Mouse (Mus musculus) neural tube, embryonic 12.5 days (tissue): Measurements from ENCODE around the gene Rbm41. TPM values are rescaled to one million over a fixed set of nuclear protein-coding genes. Genes with fewer than 3 reads are reported as not detected.

ENCODE experiments used
- ATAC-seq: fragments of 200-750 bp; cut with Nextera tagmentation; 2 replicates; pipeline ENCODE4 v1.8.0; 2017; ENCODE audit warnings: low read depth, mild to moderate bottlenecking, moderate TSS enrichment, moderate library complexity; ENCODE audit not compliant: low FRiP score
- H3K27ac ChIP-seq: fragments of 300-500 bp; sonication (generic); 2 replicates; pipeline ENCODE4 v1.5.1; 2016
- H3K27me3 ChIP-seq: fragments of 300-500 bp; sonication (generic); replicated peaks from 2 replicates; pipeline ENCODE4 v1.6.1; 2016; ENCODE audit warnings: mild to moderate bottlenecking
- H3K36me3 ChIP-seq: fragments of 300-500 bp; sonication (generic); 2 replicates; pipeline ENCODE4 v1.6.1; 2016; ENCODE audit warnings: mild to moderate bottlenecking
- H3K4me1 ChIP-seq: fragments of 300-500 bp; sonication (generic); 2 replicates; pipeline ENCODE4 v1.6.1; 2016
- H3K4me2 ChIP-seq: fragments of 300-500 bp; sonication (generic); replicated peaks from 2 replicates; pipeline ENCODE4 v1.6.1; 2016; ENCODE audit warnings: mild to moderate bottlenecking
- H3K4me3 ChIP-seq: fragments of 300-500 bp; sonication (generic); 2 replicates; pipeline ENCODE4 v1.5.1; 2016
- H3K9ac ChIP-seq: fragments of 300-500 bp; sonication (generic); 2 replicates; pipeline ENCODE4 v1.6.1; 2016; ENCODE audit warnings: mild to moderate bottlenecking
- H3K9me3 ChIP-seq: fragments of 300-500 bp; sonication (generic); 2 replicates; pipeline ENCODE4 v1.6.1; 2016; ENCODE audit warnings: mild to moderate bottlenecking
- WGBS: fragments of 180-500 bp; shearing (Covaris S2); methylation state at CpG from one replicate; pipeline ENCODE4 v1.1.7; 2016; 5-methylcytosine and 5-hydroxymethylcytosine counted together
- polyA plus RNA-seq: library from polyadenylated mRNA; unstranded; fragments of >200 nt; fragmentation: Nextera tagmentation; extraction: Ambion mirVana; gene quantifications from 2 replicates; pipeline ENCODE4 v1.2.1, GENCODE M21; 2016

The Rbm41 gene
- polyA plus RNA-seq, result 6.8 and 7.4 TPM in 2 replicates

DNA sequence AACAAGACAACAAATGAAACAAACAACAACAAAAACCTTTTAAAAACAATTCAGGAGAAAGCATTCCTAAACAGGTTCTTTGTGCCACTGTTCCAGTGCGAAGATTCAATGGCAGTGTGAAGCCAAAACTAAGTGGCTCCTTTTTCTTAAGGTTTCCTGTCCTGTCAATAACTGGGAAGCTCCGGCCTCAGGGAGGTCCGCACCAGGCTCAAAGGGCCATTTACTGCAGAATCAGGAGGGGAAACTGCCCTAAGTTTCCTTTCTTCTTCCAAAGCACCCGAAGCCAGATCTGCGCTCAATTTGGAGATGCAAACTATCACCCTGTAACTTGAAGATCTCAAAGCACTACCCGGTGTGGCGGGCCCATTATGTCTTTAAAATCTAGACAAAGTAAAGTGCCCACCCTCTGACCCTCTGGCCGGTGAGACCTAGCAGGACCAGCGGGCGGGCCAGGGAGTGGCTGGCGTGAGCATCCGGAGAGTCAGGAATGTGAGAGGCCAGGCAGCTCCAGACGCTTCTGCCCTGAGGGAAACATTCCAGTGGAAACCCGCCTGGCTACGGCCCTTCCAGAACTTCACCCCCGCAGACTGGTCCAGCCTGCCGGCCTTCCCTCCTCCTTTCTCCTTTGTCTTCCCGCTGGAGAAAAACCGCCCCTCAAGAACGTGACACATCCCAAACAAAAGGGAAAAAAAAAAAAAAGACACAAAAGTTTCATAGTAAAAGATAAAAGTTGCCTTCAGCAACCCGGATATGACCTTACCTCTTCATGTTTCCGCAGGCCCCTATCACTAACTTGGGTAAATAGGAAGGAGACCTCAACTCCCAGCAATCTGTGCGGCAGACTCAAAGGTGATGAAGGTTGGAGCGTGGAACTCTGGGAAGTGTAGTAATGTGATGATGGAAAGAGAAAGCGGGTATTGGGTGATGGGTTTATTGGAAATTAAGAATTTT lies at the start of gene Rbm41:
Gene Rbm41, minus strand, starts transcription at position 856 of the 951 bp plus-strand sequence.
- H3K27me3 ChIP-seq, result no peaks in the 10 kb centered on the region
- peak; percentile 91 for ATAC-seq
- peaks cover 3% of the 10 kb centered on the region; the same call in 1 of the 2 replicates for H3K36me3 ChIP-seq
- peak within 1 kb of the TSS; percentile 59 for H3K9ac ChIP-seq
- no peaks in the 10 kb centered on the region for H3K4me1 ChIP-seq
- no peak within 1 kb of the TSS for H3K27ac ChIP-seq
- WGBS, result 14% methylated on average over 25 of the region's 25 CpGs
- peak within 1 kb of the TSS; percentile 54 for H3K4me2 ChIP-seq
- H3K9me3 ChIP-seq, result no peaks in the 10 kb centered on the region
- peak within 1 kb of the TSS; percentile 44 for H3K4me3 ChIP-seq

DNA sequence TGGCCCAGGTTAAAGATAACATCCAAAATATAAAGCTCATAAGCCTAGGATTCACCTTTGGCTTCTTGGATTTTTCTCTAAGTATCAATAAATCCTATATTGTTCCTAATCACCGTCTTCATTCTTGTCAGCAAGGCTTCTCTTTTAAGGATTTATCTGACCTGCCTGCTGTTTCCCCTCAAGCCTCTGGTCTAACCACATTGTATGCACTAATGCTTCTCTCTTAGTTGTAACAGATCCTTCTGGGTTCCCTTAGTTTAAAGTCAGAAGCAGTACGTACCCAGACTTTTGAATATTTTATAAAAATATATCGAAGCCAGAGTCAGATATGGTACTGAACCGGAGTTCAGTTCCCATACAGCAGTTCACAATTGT lies 283 bp upstream of the Rbm41 start:
- H3K9me3 ChIP-seq, result no peaks in the 10 kb centered on the region
- no peak overlapping the region for H3K9ac ChIP-seq
- H3K4me3 ChIP-seq, result no peak overlapping the region
- H3K27me3 ChIP-seq, result no peaks in the 10 kb centered on the region
- peak; percentile 58; the same call in 1 of the 2 replicates for ATAC-seq
- 82% methylated on average over 4 of the region's 4 CpGs for WGBS
- no peaks in the 10 kb centered on the region for H3K36me3 ChIP-seq
- H3K27ac ChIP-seq, result no peak overlapping the region
- H3K4me1 ChIP-seq, result no peaks in the 10 kb centered on the region
- H3K4me2 ChIP-seq, result no peak overlapping the region

DNA sequence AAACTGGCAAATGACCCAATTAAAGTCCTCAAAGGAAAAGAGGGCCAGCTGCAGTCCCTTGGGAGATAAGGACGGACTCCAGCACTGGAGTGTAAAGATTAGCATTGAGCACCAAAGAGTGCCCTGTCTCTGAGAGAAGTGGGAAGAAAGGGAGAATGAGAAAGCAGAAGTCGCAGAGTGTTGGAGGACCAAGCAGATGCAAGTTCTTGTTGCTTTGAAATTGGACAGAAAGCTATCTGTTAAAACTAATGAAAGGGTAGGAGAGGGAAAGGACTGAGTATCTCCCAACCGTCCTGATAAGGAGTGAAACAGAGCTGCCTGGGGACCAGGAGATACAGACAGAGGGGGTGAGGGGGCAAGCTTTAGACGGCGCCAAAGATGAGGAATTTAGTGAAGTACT lies 16.3 kb downstream of the Rbm41 start:
- H3K4me3 ChIP-seq, result no peak overlapping the region
- no peak overlapping the region for H3K27ac ChIP-seq
- H3K4me2 ChIP-seq, result no peak overlapping the region
- 87% methylated on average over 5 of the region's 5 CpGs for WGBS
- H3K4me1 ChIP-seq, result no peaks in the 10 kb centered on the region
- no peaks in the 10 kb centered on the region for H3K9me3 ChIP-seq
- no peaks in the 10 kb centered on the region for H3K27me3 ChIP-seq
- ATAC-seq, result no peak
- H3K9ac ChIP-seq, result no peak overlapping the region
- H3K36me3 ChIP-seq, result no peaks in the 10 kb centered on the region

GRCm38 (mm10) chrX:139933507-139933906 lies 64.9 kb downstream of the Rbm41 start:
- no peak overlapping the region for H3K9ac ChIP-seq
- no peak overlapping the region for H3K27ac ChIP-seq
- H3K4me2 ChIP-seq, result no peak overlapping the region
- H3K4me3 ChIP-seq, result no peak overlapping the region
- no peaks in the 10 kb centered on the region for H3K36me3 ChIP-seq
- ATAC-seq, result no peak
- H3K4me1 ChIP-seq, result no peaks in the 10 kb centered on the region
- H3K27me3 ChIP-seq, result no peaks in the 10 kb centered on the region
- H3K9me3 ChIP-seq, result no peaks in the 10 kb centered on the region
- WGBS, result 93% methylated on average over 1 of the region's 1 CpGs

GRCm38 (mm10) chrX:139932472-139932871 lies 65.9 kb downstream of the Rbm41 start:
- no peak overlapping the region for H3K27ac ChIP-seq
- H3K27me3 ChIP-seq, result no peaks in the 10 kb centered on the region
- no peaks in the 10 kb centered on the region for H3K4me1 ChIP-seq
- H3K9ac ChIP-seq, result no peak overlapping the region
- no peak overlapping the region for H3K4me2 ChIP-seq
- 74% methylated on average over 3 of the region's 3 CpGs for WGBS
- no peaks in the 10 kb centered on the region for H3K9me3 ChIP-seq
- H3K36me3 ChIP-seq, result no peaks in the 10 kb centered on the region
- no peak overlapping the region for H3K4me3 ChIP-seq
- ATAC-seq, result no peak

- WGBS, result 91% methylated on average over 4 of the region's 4 CpGs
- Histone ChIP-seq H3K4me2 (no peak overlapping the region), H3K9ac (no peak overlapping the region), H3K27me3 (no peaks in the 10 kb centered on the region), H3K27ac (no peak overlapping the region), H3K4me3 (no peak overlapping the region), H3K36me3 (no peaks in the 10 kb centered on the region), H3K9me3 (no peaks in the 10 kb centered on the region), H3K4me1 (no peaks in the 10 kb centered on the region)
- no peak for ATAC-seq
These were observed 77.8 kb downstream of the Rbm41 start for GRCm38 (mm10) chrX:139920572-139920971.

GRCm38 (mm10) chrX:139891387-139891786 lies 107.0 kb downstream of the Rbm41 start:
- WGBS, result 68% methylated on average over 1 of the region's 1 CpGs
- no peaks in the 10 kb centered on the region for H3K9me3 ChIP-seq
- no peaks in the 10 kb centered on the region for H3K27me3 ChIP-seq
- H3K9ac ChIP-seq, result no peak overlapping the region
- no peak for ATAC-seq
- H3K4me2 ChIP-seq, result no peak overlapping the region
- no peaks in the 10 kb centered on the region for H3K4me1 ChIP-seq
- no peak overlapping the region for H3K4me3 ChIP-seq
- H3K36me3 ChIP-seq, result no peaks in the 10 kb centered on the region
- no peak overlapping the region for H3K27ac ChIP-seq

DNA sequence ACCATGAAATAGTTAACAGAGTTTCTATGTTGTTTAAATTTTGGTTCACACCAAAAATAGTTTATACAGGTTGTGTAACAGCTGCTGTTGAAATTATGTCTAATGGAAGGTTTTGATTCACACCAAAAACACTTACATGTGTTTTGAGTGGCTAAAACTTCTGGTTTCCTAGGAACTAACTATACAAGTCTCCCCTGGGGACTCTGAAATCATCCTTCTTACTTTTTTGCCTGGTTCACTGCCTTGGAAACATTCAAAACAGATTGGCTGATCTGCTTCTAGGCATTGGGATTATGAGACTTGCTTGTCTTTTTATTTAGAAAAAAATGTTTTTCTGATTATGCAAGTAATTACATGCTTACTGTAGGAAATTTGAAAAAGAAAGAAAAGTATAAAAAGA lies 115.2 kb downstream of the Rbm41 start:
- Histone ChIP-seq H3K4me3 (no peak overlapping the region), H3K36me3 (no peaks in the 10 kb centered on the region), H3K9ac (no peak overlapping the region), H3K27me3 (no peaks in the 10 kb centered on the region), H3K9me3 (no peaks in the 10 kb centered on the region), H3K4me2 (no peak overlapping the region), H3K27ac (no peak overlapping the region), H3K4me1 (no peaks in the 10 kb centered on the region)
- ATAC-seq, result no peak

DNA sequence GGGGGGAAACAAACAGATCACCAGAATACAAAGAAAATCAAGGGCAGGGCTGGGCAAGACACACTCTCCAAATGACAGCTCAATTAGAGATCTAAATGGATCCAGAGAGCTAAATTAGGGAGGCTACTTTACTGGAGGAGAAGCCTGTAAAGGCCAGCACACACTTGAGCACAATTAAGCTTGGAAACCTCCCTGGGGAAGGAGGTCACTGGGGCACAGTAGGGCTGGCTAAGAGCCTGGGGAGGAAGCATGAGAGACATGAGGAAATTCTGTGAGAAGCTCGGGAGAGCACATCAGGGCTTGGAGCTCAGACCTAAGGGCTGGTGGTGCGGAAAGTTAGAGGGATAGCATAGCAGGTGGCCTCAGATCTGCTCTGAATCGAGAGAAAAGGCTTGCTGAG lies 120.5 kb downstream of the Rbm41 start:
- Histone ChIP-seq H3K4me1 (no peaks in the 10 kb centered on the region), H3K4me2 (no peak overlapping the region), H3K36me3 (no peaks in the 10 kb centered on the region), H3K4me3 (no peak overlapping the region), H3K9ac (no peak overlapping the region), H3K27ac (no peak overlapping the region), H3K27me3 (no peaks in the 10 kb centered on the region), H3K9me3 (no peaks in the 10 kb centered on the region)
- 30% methylated on average over 3 of the region's 3 CpGs for WGBS
- ATAC-seq, result no peak

DNA sequence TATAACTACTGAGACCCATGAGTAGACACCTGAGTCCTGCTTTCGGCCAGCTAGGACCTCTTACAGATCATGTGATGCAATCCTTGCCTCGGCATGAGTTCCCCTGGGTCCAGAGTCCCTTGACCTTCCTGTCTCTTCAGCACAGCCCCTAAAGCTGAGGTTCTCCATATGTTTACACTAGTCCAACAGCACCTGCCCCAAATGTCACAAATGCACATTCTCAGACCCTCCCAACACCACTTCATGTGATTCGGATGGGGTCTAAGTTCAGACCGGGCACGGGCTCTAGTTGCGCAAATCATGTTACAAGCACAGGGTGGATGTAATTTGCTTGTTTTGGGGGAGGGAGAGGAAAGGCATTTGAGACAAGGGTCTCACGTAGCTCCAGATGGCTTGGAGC lies 121.3 kb downstream of the Rbm41 start:
- Histone ChIP-seq H3K27me3 (no peaks in the 10 kb centered on the region), H3K36me3 (no peaks in the 10 kb centered on the region), H3K9ac (no peak overlapping the region), H3K9me3 (no peaks in the 10 kb centered on the region), H3K4me3 (no peak overlapping the region), H3K27ac (no peak overlapping the region), H3K4me2 (no peak overlapping the region), H3K4me1 (no peaks in the 10 kb centered on the region)
- WGBS, result 86% methylated on average over 7 of the region's 7 CpGs
- ATAC-seq, result no peak

- no peaks in the 10 kb centered on the region for H3K9me3 ChIP-seq
- no peaks in the 10 kb centered on the region for H3K4me1 ChIP-seq
- no peaks in the 10 kb centered on the region for H3K36me3 ChIP-seq
- peak within 1 kb of the TSS; percentile 59 for H3K4me3 ChIP-seq
- ATAC-seq, result peak; percentile 93
- H3K9ac ChIP-seq, result peak within 1 kb of the TSS; percentile 58
- no peaks in the 10 kb centered on the region for H3K27me3 ChIP-seq
- 24% methylated on average over 75 of the region's 87 CpGs for WGBS
- peak within 1 kb of the TSS; percentile 67 for H3K4me2 ChIP-seq
- H3K27ac ChIP-seq, result no peak within 1 kb of the TSS
These were observed 127.2 kb downstream of the Rbm41 start, which contains the start of gene Morc4 for GRCm38 (mm10) chrX:139870938-139871791. TSS of gene Morc4 (minus strand) at chrX:139871677.

DNA sequence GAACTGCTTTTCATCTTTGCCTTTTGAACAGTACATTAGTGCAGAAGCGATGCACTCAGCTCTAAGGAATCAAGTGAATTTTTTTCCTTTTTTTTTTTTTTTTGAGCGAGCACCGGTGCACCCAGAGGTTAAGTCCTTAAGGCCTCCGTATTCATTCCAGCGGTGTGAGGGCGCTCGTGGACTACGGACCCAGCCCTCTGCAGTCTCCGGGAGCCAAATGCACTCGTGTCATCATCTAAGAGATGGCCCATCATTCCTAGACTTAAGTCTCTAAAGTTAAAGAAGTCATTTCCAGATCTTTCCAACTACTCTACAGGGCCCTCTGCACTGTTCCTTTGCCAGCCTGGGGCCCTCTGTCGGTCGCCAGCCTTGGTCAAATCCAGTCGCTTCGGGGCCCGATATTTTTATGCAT lies 128.1 kb downstream of the Rbm41 start:
- H3K36me3 ChIP-seq, result no peaks in the 10 kb centered on the region
- H3K27ac ChIP-seq, result no peak overlapping the region
- no peak overlapping the region for H3K9ac ChIP-seq
- no peaks in the 10 kb centered on the region for H3K4me1 ChIP-seq
- H3K4me2 ChIP-seq, result peak overlapping the region; percentile 67
- no peaks in the 10 kb centered on the region for H3K9me3 ChIP-seq
- H3K27me3 ChIP-seq, result no peaks in the 10 kb centered on the region
- peak overlapping the region; percentile 59 for H3K4me3 ChIP-seq
- ATAC-seq, result peak; percentile 13; the same call in 1 of the 2 replicates
- 27% methylated on average over 15 of the region's 15 CpGs for WGBS
